Mouse (Mus musculus) CH12.LX (cell line): Measurements from ENCODE around the gene Csrp1. TPM values are rescaled to one million over a fixed set of nuclear protein-coding genes. Genes with fewer than 3 reads are reported as not detected.

Experiments used
- DNase-seq: peaks from one replicate; pipeline ENCODE4 v3.0.0-alpha.2; 2013; ENCODE audit errors: extremely low read depth
- H3K27ac ChIP-seq: 2 replicates; pipeline ENCODE4 v1.5.1; 2012; ENCODE audit warnings: low read depth, mild to moderate bottlenecking, control low read depth, moderate library complexity; ENCODE audit not compliant: insufficient read depth
- H3K27me3 ChIP-seq: replicated peaks from 2 replicates; pipeline ENCODE3; 2012; ENCODE audit warnings: inconsistent platforms
- H3K36me3 ChIP-seq, 2 experiments: replicated peaks in 1 of 2; 2 replicates each; pipeline versions ENCODE3 to v1.6.1; 2012; ENCODE audit warnings: inconsistent platforms in 1 of 2, low read length in 1 of 2, mild to moderate bottlenecking in 1 of 2, mixed read lengths in 1 of 2, moderate library complexity in 1 of 2; ENCODE audit not compliant: control insufficient read depth in 1 of 2, insufficient read depth in 1 of 2
- H3K4me1 ChIP-seq, 2 experiments: 2 replicates each; pipeline ENCODE4 v1.6.1; 2012; ENCODE audit warnings: inconsistent platforms in 1 of 2, moderate library complexity in 1 of 2; ENCODE audit not compliant: insufficient read depth in 2 of 2, control insufficient read depth in 1 of 2
- H3K4me2 ChIP-seq: 2 replicates; pipeline ENCODE4 v1.6.1; 2012; ENCODE audit warnings: low read depth, mild to moderate bottlenecking, control low read depth; ENCODE audit not compliant: poor library complexity, insufficient read depth, severe bottlenecking
- H3K4me3 ChIP-seq, 3 experiments: fragments of 150-350 bp in 1 of 3; sonication (generic) in 1 of 3; replicated peaks in 1 of 3; 2 replicates each; pipeline versions ENCODE3 to v1.5.1; 2011 to 2012; ENCODE audit warnings: low read depth in 2 of 3, low read length in 2 of 3, mild to moderate bottlenecking in 2 of 3, moderate library complexity in 2 of 3, control low read depth in 1 of 3, improper control_type of control experiment in 1 of 3, inconsistent platforms in 1 of 3, mixed read lengths in 1 of 3; ENCODE audit not compliant: poor library complexity in 1 of 3
- H3K79me2 ChIP-seq: replicated peaks from 2 replicates; pipeline ENCODE4 v1.6.1; 2012; ENCODE audit warnings: mild to moderate bottlenecking, moderate library complexity; ENCODE audit not compliant: control insufficient read depth, poor library complexity, insufficient read depth, severe bottlenecking; ENCODE audit errors: extremely low read depth
- H3K9ac ChIP-seq: 2 replicates; pipeline ENCODE4 v1.6.1; 2012; ENCODE audit warnings: low read depth, mild to moderate bottlenecking, control low read depth, moderate library complexity; ENCODE audit not compliant: insufficient read depth
- H3K9me3 ChIP-seq: replicated peaks from 2 replicates; pipeline ENCODE3; 2012; ENCODE audit warnings: low read length, inconsistent platforms, mixed read lengths
- BHLHE40 ChIP-seq: IDR thresholded peaks from 2 replicates; pipeline ENCODE4 v1.6.1; 2011; ENCODE audit warnings: mild to moderate bottlenecking, low read depth, low read length, improper control_type of control experiment
- CHD1 ChIP-seq: IDR thresholded peaks from 2 replicates; pipeline ENCODE4 v1.6.1; 2012; ENCODE audit warnings: low read depth, low read length, improper control_type of control experiment, inconsistent platforms
- CHD2 ChIP-seq: IDR thresholded peaks from 2 replicates; pipeline ENCODE4 v1.6.1; 2011; ENCODE audit warnings: low read length, improper control_type of control experiment
- CTCF ChIP-seq, 2 experiments: IDR thresholded peaks in 1 of 2; conservative IDR thresholded peaks in 1 of 2; 2 replicates each; pipeline ENCODE4 v1.5.1; 2011 to 2012; ENCODE audit warnings: low read depth in 2 of 2, low read length in 2 of 2, improper control_type of control experiment in 1 of 2, inconsistent platforms in 1 of 2, mild to moderate bottlenecking in 1 of 2, moderate library complexity in 1 of 2
- E2F4 ChIP-seq: IDR thresholded peaks from 2 replicates; pipeline ENCODE4 v1.6.1; 2011; ENCODE audit warnings: low read depth, low read length, improper control_type of control experiment; ENCODE audit not compliant: insufficient replicate concordance
- ELF1 ChIP-seq: IDR thresholded peaks from 2 replicates; pipeline ENCODE4 v1.6.1; 2014; ENCODE audit warnings: low read depth, mild to moderate bottlenecking, inconsistent platforms, low read length, improper control_type of control experiment
- EP300 ChIP-seq: IDR thresholded peaks from 2 replicates; pipeline ENCODE4 v1.6.1; 2011; ENCODE audit warnings: low read length, improper control_type of control experiment
- ETS1 ChIP-seq: conservative IDR thresholded peaks from 2 replicates; pipeline ENCODE4 v1.6.1; 2012; ENCODE audit warnings: low read depth, mild to moderate bottlenecking, inconsistent platforms, low read length, improper control_type of control experiment, moderate library complexity
- GABPA ChIP-seq: IDR thresholded peaks from 2 replicates; pipeline ENCODE4 v1.6.1; 2012; ENCODE audit warnings: low read depth, low read length, improper control_type of control experiment, inconsistent platforms; ENCODE audit not compliant: insufficient replicate concordance
- HCFC1 ChIP-seq: IDR thresholded peaks from 2 replicates; pipeline ENCODE4 v1.6.1; 2012; ENCODE audit warnings: low read depth, mild to moderate bottlenecking, inconsistent platforms, low read length, improper control_type of control experiment
- IRF4 ChIP-seq: IDR thresholded peaks from 2 replicates; pipeline ENCODE4 v1.6.1; 2014; ENCODE audit warnings: low read depth, mild to moderate bottlenecking, inconsistent platforms, low read length, improper control_type of control experiment
- JUN ChIP-seq: IDR thresholded peaks from 2 replicates; pipeline ENCODE4 v1.6.1; 2011; ENCODE audit warnings: low read depth, mild to moderate bottlenecking, low read length, improper control_type of control experiment, moderate library complexity; ENCODE audit not compliant: insufficient read depth
- MAFK ChIP-seq: IDR thresholded peaks from 2 replicates; pipeline ENCODE4 v1.6.1; 2011; ENCODE audit warnings: low read length, improper control_type of control experiment; ENCODE audit not compliant: insufficient replicate concordance
- MAX ChIP-seq: IDR thresholded peaks from 2 replicates; pipeline ENCODE4 v1.6.1; 2011; ENCODE audit warnings: low read length, improper control_type of control experiment
- MEF2A ChIP-seq: IDR thresholded peaks from 2 replicates; pipeline ENCODE4 v1.6.1; 2014; ENCODE audit warnings: low read depth, mild to moderate bottlenecking, inconsistent platforms, low read length, improper control_type of control experiment, borderline replicate concordance
- MYC ChIP-seq: IDR thresholded peaks from 2 replicates; pipeline ENCODE4 v1.6.1; 2011; ENCODE audit warnings: low read depth, mild to moderate bottlenecking, improper control_type of control experiment, low read length
- NELFE ChIP-seq: IDR thresholded peaks from 2 replicates; pipeline ENCODE4 v1.6.1; 2011; ENCODE audit warnings: low read depth, low read length, improper control_type of control experiment
- NRF1 ChIP-seq: IDR thresholded peaks from 2 replicates; pipeline ENCODE4 v1.6.1; 2014; ENCODE audit warnings: low read depth, mild to moderate bottlenecking, inconsistent platforms, low read length, improper control_type of control experiment, moderate library complexity
- PAX5 ChIP-seq: IDR thresholded peaks from 2 replicates; pipeline ENCODE4 v1.6.1; 2012; ENCODE audit warnings: low read length, inconsistent platforms, mixed read lengths
- POLR2A ChIP-seq: IDR thresholded peaks from 2 replicates; pipeline ENCODE4 v1.6.1; 2011; ENCODE audit warnings: low read depth, mild to moderate bottlenecking, improper control_type of control experiment, low read length
- POLR2AphosphoS2 ChIP-seq: IDR thresholded peaks from 2 replicates; pipeline ENCODE4 v1.6.1; 2011; ENCODE audit warnings: low read depth, low read length, improper control_type of control experiment
- RAD21 ChIP-seq: IDR thresholded peaks from 2 replicates; pipeline ENCODE4 v1.6.1; 2011; ENCODE audit warnings: low read depth, mild to moderate bottlenecking, low read length, improper control_type of control experiment, moderate library complexity
- RCOR1 ChIP-seq: conservative IDR thresholded peaks from 2 replicates; pipeline ENCODE4 v1.6.1; 2012; ENCODE audit warnings: low read depth, mild to moderate bottlenecking, inconsistent platforms, low read length, improper control_type of control experiment
- SIN3A ChIP-seq: IDR thresholded peaks from 2 replicates; pipeline ENCODE4 v1.6.1; 2012; ENCODE audit warnings: low read length, improper control_type of control experiment, inconsistent platforms
- SMC3 ChIP-seq: IDR thresholded peaks from 2 replicates; pipeline ENCODE4 v1.6.1; 2011; ENCODE audit warnings: low read depth, low read length, improper control_type of control experiment
- TBP ChIP-seq: conservative IDR thresholded peaks from 2 replicates; pipeline ENCODE4 v1.6.1; 2011; ENCODE audit warnings: low read depth, low read length, improper control_type of control experiment
- TCF12 ChIP-seq: IDR thresholded peaks from 2 replicates; pipeline ENCODE4 v1.6.1; 2014; ENCODE audit warnings: low read depth, mild to moderate bottlenecking, inconsistent platforms, low read length, improper control_type of control experiment
- UBTF ChIP-seq: IDR thresholded peaks from 2 replicates; pipeline ENCODE4 v1.6.1; 2012; ENCODE audit warnings: low read depth, mild to moderate bottlenecking, inconsistent platforms, low read length, improper control_type of control experiment, moderate library complexity
- USF1 ChIP-seq: IDR thresholded peaks from 2 replicates; pipeline ENCODE4 v1.6.1; 2014; ENCODE audit warnings: low read depth, mild to moderate bottlenecking, inconsistent platforms, low read length, improper control_type of control experiment
- USF2 ChIP-seq: conservative IDR thresholded peaks from 2 replicates; pipeline ENCODE4 v1.6.1; 2011; ENCODE audit warnings: low read depth, low read length, improper control_type of control experiment
- ZKSCAN1 ChIP-seq: IDR thresholded peaks from 2 replicates; pipeline ENCODE4 v1.6.1; 2012; ENCODE audit warnings: low read depth, inconsistent platforms, low read length, improper control_type of control experiment, borderline replicate concordance
- ZMIZ1 ChIP-seq: IDR thresholded peaks from 2 replicates; pipeline ENCODE4 v1.6.1; 2012; ENCODE audit warnings: low read depth, mild to moderate bottlenecking, inconsistent platforms, low read length, improper control_type of control experiment
- ZNF384 ChIP-seq: IDR thresholded peaks from 2 replicates; pipeline ENCODE4 v1.6.1; 2012; ENCODE audit warnings: low read depth, low read length, improper control_type of control experiment, inconsistent platforms
- dilution Hi-C: fragments of 300-500 bp; cut with MboI; formaldehyde crosslinking; loops from 2 replicates; pipeline ENCODE4 v1.14.3; 2020; ENCODE audit warnings: low sequenced_read_pairs; ENCODE audit not compliant: extremely low pct_unique_long_range_greater_than_20kb, extremely low pct_ligation_motif_present
- in situ Hi-C: fragments of 300-500 bp; cut with MboI; formaldehyde crosslinking; loops from 3 replicates; pipeline ENCODE4 v1.14.3; 2019; ENCODE audit warnings: low sequenced_read_pairs, low pct_ligation_motif_present, low pct_unique_long_range_greater_than_20kb, mixed read lengths
- polyA plus RNA-seq: library from polyadenylated mRNA; unstranded; fragments of >175 nt; gene quantifications from 2 replicates; pipeline ENCODE4 v1.2.1, GENCODE M21; 2012; ENCODE audit warnings: low read depth; ENCODE audit not compliant: insufficient read length
- total RNA-seq, 2 experiments: library from RNA; depleted of rRNA; stranded (reverse); fragments of 300-350 nt in 1 of 2; fragments of >200 nt in 1 of 2; gene quantifications; 2 replicates each; pipeline ENCODE4 v1.2.3; 2012 to 2014

Csrp1 gene
- total and polyA plus RNA-seq, 3 experiments = 45.9 to 54.3 (median 49.4) TPM

- Histone ChIP-seq H3K36me3 (no peaks in the 10 kb centered on the region), H3K27ac (no peak overlapping the region), H3K4me1 (peaks cover 4% of the 10 kb centered on the region in 2 experiments), H3K4me2 (no peak overlapping the region), H3K9me3 (no peaks in the 10 kb centered on the region), H3K27me3 (no peaks in the 10 kb centered on the region), H3K4me3 (no peak overlapping the region), H3K79me2 (no peaks in the 10 kb centered on the region), H3K9ac (no peak overlapping the region)
- in situ Hi-C loops (loop anchor here (5.0 kb wide), 1 partner anchor 61 kb away; the partner anchor contains the start of gene Csrp1), dilution Hi-C loops (no loop called here)
- DNase-seq = no peak
- no peak for TF ChIP-seq MAFK
- no peak for TF ChIP-seq CHD1
- no peak for TF ChIP-seq BHLHE40
- TF ChIP-seq UBTF = no peak
- no peak for TF ChIP-seq SIN3A
- no peak for TF ChIP-seq MAX
- no peak for TF ChIP-seq MYC
- TF ChIP-seq PAX5 = no peak
Measured at GRCm38 (mm10) chr1:135782816-135783215, 63.0 kb downstream of the Csrp1 start.

- Histone ChIP-seq H3K27me3 (peaks cover 2% of the 10 kb centered on the region), H3K9ac (no peak overlapping the region), H3K4me2 (no peak overlapping the region)
- DNase-seq = peak; percentile 91
- TF ChIP-seq ZKSCAN1 (no peak), ELF1 (peak; percentile 72; the same call in 1 of the 2 replicates), MYC (no peak), CHD2 (no peak), GABPA (no peak), MEF2A (no peak), BHLHE40 (no peak), TBP (no peak), ZNF384 (no peak), CHD1 (no peak), UBTF (no peak), TCF12 (no peak), ZMIZ1 (no peak), NELFE (no peak), RCOR1 (no peak), SMC3 (peak; percentile 51), HCFC1 (peak; percentile 51), NRF1 (no peak), USF1 (no peak), ETS1 (no peak), CTCF (conservative IDR thresholded peaks at IDR 0.05 in 1 of 2, IDR thresholded peaks at IDR 0.05 in 1 of 2; ENCODE audit: low read depth in 2 of 2, low read length in 2 of 2) (peak; percentile 54 to 91), RAD21 (peak; percentile 26; the same call in 1 of the 2 replicates), POLR2AphosphoS2 (no peak), USF2 (no peak), E2F4 (no peak), MAFK (no peak), POLR2A (no peak), EP300 (no peak), PAX5 (no peak), JUN (no peak), IRF4 (peak; percentile 49; the same call in 1 of the 2 replicates), SIN3A (no peak)
- TF ChIP-seq, all 38 proteins: peak for 6
- H3K36me3 ChIP-seq = no peaks in the 10 kb centered on the region
- no peaks in the 10 kb centered on the region for H3K79me2 ChIP-seq
- in situ Hi-C loops = loop anchor here (5.0 kb wide), 1 partner anchor 35 kb away; no protein-coding TSS in a partner anchor
- H3K9me3 ChIP-seq = no peaks in the 10 kb centered on the region
- peaks cover 8 to 30% of the 10 kb centered on the region in 2 experiments for H3K4me1 ChIP-seq
- no peak overlapping the region for H3K4me3 ChIP-seq
- dilution Hi-C loops = no loop called here
- no peak overlapping the region for H3K27ac ChIP-seq
Measured at GRCm38 (mm10) chr1:135787799-135788198, 67.9 kb downstream of the Csrp1 start.
